Mouse (Mus musculus) thymus, postnatal 0 days (tissue): ENCODE measurements around the gene H2afx. TPM values are rescaled to one million over a fixed set of nuclear protein-coding genes. Genes with fewer than 3 reads are reported as not detected.
A peak's percentile ranks its signal among the peaks of the same experiment; 100 is the strongest.
"Not testable (repeated sequence)": the region's sequence is repeated elsewhere in the genome, so short reads cannot be mapped to it uniquely, and the experiment has no call there.

Experiments used
- DNase-seq: peaks from one replicate; pipeline ENCODE4 v3.0.0-alpha.2; 2015; ENCODE audit warnings: low spot score
- polyA plus RNA-seq: library from polyadenylated mRNA; unstranded; fragments of >200 nt; fragmentation: Nextera tagmentation; extraction: Ambion mirVana; gene quantifications from 2 replicates; pipeline ENCODE4 v1.2.1, GENCODE M21; 2015

Gene H2afx
- polyA plus RNA-seq, 1 experiment from 2014 or later, result 454 TPM

DNA sequence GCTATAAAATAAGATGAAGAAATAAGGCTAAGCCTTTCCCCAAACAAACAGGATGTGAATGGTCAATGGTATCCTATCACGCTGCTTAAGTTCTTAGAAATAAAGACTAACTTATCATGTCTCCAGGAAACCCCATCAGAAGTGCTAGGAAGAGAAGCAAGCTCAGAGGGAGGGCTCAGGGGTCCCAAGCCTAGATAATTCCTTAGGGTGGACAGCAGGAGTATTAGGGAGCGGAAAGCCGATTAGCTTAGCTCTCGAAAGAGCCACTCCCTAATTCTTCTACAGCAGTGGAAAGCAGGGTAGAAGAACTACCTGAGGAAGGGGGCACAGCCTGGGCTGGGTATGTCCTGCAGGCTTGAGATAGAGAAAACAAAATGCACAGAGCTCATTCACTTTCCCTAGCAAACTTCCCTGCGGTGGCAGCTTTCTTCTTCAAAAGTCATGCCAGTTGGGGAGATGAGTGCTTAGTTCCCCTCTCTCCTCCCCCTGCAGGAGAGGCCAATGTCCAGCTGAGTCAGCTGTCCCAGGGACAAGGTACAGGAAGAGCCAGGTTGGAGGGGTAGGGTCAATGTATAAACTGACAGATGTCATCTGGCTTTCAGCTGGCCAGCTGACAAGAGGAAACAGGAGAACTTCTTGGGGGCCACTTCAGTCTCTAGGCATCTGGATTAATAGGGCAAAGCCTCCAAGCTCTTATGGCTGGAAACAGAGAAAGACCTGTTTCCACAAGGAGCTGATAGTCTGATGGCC is 16.2 kb upstream of the H2afx start:
- DNase-seq, result no peak

DNA sequence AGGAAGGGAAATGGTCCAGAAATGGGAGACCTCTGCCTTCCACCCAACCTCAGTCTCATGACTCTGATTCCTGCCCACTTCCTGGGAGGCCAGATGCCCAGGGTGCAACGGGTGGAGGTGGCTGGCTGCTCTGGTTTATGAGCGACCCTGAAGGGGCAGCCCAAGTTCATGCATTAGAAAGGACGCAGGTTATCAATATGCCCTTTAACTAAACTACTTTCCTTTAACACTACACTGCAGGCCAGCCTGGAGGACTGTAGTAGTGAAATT is 15.7 kb upstream of the H2afx start:
- DNase-seq, result no peak

DNA sequence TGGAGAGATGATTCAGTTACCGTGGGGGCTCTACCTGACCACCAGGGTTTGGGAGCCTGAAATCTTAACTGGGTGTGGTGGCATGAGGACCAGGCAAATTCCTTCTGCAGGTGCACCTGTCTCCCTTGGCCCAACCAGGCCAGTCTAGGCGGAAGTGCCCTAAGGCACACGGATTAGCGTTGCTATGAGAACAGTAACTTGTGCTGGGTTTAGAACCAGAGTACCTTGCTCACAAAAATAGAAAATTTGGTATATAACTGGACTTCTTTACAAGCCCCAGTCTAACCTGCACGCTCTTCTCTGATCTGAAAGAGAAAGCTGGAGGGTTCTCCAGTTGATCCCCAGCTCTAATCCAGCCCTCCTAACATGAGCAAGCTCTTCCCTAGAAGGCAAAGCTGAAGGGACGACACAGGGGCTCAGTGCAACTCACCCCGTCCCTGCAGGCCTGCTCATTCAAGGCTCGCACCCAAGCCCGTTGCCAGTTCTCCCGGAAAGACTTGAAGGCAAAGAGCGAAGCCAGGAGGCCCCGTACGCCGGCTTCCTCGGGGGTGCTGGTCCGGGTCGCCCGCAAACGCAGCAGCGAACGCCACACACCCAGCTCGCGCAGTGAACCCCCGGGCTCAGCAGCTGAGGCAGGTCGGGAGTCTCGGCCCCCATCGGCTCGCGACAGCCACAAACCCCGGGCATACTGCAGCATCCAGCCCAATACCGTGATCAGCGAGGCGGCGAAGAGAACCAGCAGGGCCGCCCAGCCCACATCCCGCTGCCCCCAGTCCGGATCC is 15.2 kb upstream of the H2afx start:
- peak; percentile 31 for DNase-seq

DNA sequence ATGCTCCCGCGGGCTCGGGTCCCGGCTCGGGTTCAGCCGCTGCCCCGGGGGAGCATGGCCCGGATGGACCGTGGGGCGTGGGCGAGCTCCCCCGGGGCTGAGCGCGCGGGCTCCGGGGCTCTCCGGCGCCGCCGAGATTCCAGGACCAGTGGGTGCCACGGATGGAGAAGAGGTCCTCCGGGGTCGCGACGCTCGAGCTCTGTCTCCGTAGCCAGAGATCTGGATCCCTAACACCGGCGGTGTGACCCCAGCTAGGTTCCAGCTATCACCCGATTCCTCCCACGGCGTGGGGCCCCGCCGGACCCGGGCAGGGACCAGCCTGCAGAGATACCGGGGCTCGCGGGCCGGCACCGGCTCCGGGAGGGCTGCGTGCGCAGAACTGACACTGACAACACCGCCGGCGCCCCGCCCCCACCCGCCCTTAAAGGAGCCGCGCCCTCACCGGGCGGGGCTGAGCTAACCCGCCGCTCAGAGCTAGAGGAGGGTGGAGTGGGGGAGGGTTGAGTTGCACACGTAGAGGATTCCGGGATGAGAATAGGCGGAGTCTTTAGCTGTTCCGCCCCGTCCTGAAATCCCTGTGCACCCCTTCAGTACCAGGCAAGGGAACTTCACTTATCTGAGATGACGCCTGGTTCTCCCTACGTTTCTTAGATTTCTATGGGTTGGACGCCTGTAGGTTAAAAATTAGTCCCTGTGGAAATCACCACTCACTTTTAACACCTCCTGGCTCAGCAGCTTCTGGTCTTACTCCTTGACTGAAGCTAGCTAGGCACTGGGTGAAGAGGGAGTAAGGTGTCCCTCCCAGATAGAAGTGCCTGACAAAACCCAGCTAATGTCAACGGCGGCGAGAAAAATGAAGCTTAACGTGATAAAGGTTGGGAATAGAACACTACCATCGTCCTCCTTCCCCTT is 14.4 kb upstream of the H2afx start, which contains the start of gene C2cd2l:
Gene C2cd2l, minus strand, starts transcription at position 399 of the 912 bp plus-strand sequence.
- DNase-seq, result peak; percentile 91

DNA sequence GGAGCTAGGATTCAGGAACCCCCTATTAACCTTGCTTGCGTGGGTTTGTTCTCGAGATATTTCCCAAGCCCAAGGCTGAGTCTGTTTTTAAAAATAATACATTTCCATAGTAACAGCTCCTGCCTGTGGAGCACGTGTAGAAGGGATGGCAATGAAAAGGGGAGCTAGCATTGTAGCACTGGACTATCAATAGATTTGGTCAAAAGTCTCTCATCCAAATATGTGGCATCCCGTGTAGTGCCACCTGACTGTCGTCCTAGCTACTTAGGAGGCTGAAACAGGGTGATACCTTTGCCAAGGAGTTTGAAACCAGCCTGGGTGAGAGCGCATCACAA is 13.7 kb upstream of the H2afx start:
- no peak for DNase-seq

DNA sequence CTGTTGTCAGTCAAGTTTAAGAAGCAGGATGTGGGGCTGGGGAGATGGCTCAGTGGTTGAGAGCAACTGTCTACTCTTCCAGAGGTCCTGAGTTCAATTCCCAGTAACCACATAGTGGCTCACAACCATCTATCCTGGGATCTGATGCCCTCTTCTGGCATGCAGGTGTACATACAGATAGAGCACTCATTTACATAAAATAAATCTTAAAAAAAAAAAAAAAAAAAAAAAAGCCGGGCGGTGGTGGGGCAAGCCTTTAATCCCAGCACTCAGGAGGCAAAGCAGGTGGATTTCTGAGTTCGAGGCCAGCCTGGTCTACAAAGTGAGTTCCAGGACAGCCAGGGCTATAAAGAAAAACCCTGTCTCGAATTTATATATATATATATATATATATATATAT is 10.8 kb upstream of the H2afx start:
- not testable (repeated sequence) for DNase-seq

DNA sequence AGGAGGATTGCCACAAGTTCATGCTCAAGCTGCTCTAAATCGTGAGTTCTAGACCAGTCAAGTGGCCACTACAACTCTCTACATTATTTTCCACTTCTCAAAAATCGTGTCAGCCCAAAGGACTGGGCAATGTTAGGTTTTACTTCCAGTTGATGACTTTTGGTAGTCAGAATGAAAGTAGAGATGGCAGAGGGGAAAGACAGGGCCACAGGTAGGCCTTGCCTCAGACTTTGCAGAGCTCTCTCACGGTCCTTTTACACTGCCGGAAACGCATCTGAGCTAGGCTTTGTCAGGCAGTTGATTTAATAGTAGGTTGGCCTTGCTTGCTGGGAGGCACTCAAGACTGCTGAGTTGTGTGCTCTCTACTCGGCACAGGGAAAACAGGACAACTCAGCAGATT is 10.3 kb upstream of the H2afx start:
- DNase-seq, result no peak

DNA sequence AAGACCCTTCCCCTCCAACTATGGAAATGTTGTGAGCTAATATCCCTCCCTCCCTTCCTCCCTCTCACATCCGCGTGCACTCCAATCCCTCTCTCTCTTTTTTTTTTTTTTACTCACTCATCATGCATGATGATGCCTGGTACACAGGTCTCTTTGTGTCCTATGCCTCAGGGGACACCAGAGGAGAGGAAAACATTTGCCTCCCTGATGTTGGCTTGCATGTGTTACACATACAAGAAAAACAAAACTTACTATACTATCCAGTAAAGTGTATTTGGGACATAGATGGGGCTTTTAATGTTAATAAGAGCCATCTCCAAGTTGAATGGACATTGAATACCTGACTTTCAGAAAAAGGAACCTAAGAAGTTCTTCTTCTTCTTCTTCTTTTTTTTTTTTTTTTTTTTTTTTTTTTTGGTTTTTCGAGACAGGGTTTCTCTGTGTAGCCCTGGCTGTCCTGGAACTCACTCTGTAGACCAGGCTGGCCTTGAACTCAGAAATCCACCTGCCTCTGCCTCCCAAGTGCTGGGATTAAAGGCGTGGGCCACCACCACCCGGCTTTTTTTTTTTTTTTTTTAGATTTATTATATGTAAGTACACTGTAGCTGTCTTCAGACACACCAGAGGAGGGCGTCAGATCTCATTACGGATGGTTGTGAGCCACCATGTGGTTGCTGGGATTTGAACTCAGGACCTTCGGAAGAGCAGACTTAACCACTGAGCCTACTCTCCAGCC is 9.3 kb upstream of the H2afx start:
- not testable (repeated sequence) for DNase-seq

DNA sequence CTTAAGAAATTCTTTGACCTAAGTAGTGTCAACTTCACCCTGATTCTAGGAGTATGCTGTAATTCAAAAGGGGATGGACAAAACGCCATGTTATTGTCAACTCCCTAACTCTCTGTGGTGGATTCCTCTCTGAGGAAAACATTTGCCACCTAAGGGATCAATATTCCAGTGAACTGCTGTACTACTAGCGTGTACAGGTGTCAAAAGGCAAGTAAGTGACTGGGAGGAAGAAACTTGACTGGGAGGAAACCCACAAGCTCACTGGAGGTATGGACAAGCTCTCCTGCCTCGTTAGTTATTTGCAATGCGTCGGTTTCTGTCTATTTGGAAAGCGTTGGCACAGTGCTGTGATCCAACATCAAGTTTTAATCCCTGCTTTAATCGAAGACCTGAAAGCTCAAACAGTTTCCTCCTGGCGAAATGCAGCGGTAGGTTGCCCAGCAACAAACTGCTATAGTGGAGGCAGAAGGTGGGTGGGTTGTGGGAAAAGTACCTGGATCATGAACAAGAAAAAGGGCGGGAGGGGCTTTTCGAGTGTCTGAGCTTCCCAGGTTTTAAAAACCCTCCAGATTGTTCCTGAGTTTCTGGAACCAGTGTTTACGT is 8.6 kb upstream of the H2afx start, which contains the start of gene Dpagt1:
Gene Dpagt1, plus strand, starts transcription at position 252 of the 603 bp plus-strand sequence.
- no peak for DNase-seq

DNA sequence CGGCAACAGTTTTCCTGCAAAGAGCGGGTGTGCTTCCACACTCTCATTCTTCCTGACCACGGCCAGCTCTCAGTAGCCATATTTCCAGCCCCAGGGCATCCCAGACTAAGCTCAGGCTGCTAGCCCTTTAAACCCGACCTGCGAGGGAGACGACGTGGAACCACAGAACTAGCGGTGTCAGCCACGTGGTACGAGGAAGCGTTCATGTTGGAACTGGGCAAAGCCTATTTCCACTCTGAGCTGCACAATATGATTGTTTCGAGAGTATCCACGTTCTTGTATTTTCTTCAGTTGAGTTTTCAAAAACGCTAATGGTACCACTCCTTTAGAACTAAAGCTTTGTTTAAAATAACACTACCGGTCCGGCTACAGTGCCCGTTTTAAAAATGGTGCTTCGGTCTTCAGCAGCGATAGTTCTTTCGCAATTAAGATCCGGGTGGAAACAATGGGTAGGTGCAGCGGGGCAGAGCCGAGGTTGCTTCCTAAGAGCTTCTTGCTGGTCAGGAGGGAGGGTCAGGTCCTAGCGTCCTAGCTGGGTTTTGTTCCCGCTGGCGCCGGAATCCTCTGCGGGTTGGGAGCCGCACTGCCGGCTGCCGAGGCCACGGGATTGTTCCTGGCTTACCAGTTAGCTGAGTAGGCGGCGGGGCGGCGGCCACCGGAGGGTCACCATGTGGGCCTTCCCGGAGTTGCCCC is 8.0 kb upstream of the H2afx start:
- peak; percentile 81 for DNase-seq

DNA sequence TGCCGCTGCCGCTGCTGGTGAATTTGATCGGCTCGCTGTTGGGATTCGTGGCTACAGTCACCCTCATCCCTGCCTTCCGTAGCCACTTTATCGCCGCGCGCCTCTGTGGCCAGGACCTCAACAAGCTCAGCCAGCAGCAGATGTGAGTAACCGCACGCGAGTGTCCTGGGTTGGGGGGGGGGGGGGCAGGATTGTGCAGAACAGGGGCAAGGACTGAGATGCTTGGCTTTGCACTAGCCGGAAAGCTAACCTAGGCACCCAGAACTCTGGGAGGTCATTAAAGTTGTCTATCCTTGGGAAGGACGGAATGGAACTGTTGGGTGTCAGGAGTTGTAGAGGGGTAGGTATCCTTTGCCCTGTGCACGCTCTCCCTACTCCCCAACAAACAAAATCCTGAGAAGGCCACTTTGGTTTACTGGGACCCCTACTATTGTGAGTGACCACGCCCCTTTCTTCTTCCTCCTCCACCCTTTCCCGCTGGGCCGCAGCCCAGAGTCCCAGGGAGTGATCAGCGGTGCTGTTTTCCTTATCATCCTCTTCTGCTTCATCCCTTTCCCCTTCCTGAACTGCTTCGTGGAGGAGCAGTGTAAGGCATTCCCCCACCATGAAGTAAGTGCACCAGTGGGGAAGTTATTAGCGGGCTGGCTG is 7.3 kb upstream of the H2afx start:
- DNase-seq, result no peak

DNA sequence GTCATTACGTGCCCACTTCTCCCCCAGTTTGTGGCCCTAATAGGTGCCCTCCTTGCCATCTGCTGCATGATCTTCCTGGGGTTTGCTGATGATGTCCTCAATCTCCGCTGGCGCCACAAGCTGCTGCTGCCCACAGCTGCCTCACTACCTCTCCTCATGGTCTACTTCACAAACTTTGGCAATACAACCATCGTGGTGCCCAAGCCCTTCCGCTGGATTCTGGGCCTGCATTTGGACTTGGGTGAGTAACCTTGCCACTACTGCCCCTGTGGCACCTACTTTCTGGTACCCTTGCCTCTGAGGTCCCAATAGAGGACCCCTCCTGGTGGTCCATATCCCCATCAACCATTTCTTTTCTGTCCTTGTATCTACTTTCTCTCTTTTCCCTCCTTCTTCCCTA is 6.6 kb upstream of the H2afx start:
- DNase-seq, result no peak

DNA sequence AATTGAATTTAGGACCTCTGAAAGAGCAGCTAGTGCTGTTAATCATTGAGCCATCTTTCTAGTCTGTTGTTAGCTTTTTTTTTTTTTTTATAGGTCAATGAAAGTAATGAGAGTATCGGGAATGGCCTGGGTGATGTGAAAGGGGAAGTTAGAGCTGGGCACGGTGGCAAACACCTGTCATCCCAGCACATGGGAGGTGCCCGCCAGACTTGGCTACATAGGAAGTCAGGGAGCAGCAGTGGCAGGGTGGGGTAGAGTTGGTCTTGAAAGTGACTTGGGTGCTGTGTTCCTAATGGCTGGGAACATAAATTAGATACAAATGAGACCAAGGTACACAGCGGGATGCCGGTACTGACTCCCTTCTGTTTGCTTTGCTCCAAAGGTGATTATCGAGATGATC is 3.8 kb upstream of the H2afx start:
- no peak for DNase-seq

DNA sequence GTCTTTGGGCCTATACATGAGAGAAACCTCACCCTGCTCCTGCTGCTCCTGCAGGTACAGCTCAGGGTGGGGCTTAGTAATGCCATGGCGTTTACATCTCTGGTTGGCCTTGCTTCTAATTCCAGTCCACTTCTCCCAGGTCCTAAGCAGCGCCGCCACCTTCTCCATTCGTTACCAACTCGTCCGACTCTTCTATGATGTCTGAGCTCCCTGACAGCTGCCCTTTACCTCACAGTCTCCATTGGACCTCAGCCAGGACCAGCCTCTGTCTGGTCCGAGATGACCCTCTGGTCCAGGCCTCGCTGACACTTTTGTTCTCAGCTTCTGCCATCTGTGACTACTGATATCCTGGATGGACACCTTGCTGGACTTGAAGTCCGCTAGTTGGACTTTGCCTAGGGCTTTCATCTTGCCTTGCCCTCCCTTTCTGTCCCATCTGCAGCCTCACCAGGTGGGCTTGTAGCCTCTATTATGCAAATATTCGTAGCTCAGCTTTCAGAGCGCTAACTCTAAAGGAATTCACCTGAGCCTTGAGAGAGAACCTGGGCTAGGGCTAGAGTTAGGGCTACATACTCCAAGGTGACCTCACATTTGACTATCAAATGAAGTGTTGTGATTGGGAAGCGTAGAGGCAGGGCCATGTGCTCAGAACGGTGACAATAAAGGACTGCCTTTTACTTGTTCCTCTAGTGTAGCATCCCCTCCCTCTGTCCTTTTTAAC is 1.4 kb upstream of the H2afx start:
- DNase-seq, result no peak

DNA sequence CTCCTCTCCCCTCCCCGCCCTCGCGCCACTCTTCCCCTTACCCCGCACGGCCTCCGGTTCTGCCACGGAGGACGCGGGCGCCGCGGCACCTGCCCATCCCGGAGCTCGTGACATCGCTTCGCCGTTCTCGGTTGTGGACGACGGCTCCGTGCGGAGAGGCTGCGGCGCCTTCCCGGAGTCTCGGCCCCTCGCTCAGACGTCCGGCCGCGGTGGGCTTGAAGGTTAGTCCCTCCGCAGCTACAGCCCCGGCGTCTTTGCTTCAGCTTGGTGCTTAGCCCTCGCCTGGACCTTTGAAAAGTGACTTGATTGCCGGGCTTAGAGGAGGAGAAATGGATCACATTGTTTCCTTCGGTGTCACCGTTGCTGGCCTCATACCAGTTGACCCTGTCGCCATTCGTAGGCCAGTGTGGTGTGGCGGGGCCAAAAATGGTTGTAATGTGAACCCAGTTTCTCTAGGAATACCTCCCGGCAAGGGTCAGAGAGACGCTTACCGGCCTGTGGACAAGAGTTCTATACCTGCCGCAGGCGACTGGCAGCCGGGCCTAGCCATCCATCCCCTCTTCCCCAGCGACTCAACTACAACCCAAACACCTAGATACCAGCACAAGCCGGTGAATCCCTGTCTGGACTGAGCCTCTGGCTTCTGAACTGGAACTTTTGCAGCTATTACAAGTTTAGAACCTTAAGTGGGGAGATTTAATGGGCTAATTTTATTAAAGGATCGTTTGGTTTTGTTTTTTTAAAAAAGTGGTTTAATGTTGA is 1.0 kb downstream of the H2afx start:
- peak; percentile 28 for DNase-seq

DNA sequence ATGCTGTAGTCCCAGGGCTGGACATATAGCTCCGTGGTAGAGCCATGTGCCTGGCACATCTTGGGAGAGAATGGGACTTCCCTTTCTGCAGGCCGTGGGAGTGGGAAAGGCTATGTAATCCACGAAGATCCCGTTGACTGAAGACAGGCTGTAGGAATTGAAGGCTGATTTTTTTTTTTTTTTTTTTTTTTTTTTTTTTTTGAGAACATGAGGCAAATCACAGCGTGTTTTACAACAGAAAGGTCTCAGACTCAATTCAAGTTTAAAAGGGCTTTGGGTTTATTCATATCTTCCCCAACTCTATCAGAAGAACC is 1.6 kb downstream of the H2afx start:
- DNase-seq, result no peak

DNA sequence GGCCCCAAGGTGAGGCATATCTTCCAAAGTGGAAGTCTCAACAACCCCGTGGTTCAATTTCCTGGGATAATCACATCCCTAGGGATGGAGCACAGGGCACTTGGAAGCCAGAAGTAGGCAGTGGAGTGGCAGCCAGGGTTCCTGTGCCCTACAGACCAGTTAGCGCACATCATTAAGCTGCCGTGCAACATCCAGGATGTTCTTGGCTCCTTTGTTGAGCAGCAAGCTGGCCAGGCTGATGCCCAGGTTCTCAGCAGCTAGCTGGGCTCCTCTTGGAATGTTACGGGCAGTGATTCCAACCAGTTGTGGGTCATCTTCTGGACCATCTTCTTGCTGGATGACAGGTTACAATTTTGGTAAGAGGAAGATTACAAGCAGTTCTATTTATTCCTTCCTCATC is 2.0 kb downstream of the H2afx start:
- DNase-seq, result not testable (repeated sequence)

DNA sequence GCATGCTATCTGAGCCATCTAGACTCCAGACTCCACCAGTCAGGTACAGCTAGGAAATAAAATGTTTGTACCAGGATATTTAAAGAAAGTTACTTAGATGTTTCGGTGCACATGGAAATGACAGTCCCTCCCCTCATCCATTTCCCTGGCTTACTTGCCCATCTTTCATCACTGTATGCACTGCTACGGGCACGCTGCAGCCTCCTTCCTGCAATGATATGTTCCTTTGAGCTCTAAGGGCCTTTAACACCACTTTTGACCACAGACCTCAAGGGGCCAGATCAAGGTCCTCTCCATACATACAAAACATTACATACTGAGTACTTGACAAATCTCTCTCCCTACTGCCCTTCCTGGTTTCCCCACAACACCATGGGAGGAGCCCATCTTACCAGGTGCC is 2.5 kb downstream of the H2afx start:
- DNase-seq, result no peak
